Mouse (Mus musculus): Measurements from ENCODE around the gene Olfr1357. TPM values are rescaled to one million over a fixed set of nuclear protein-coding genes. Genes with fewer than 3 reads are reported as not detected.

Olfr1357 gene
- total RNA-seq, 2 experiments from 2014 or later = not detected

- no peak for ATAC-seq (ENCODE audit: poor library complexity, severe bottlenecking)
These were observed 34.5 kb downstream of the Olfr1357 start for GRCm38 (mm10) chr10:78583347-78583746.

GRCm38 (mm10) chr10:78581121-78581520, 36.8 kb downstream of the Olfr1357 start:
- ATAC-seq (ENCODE audit: poor library complexity, severe bottlenecking) = no peak

- no peak for ATAC-seq (ENCODE audit: poor library complexity, severe bottlenecking)
These were observed 39.7 kb downstream of the Olfr1357 start for GRCm38 (mm10) chr10:78578204-78578603.

- no peak for ATAC-seq (ENCODE audit: poor library complexity, severe bottlenecking)
These were observed 41.3 kb downstream of the Olfr1357 start for GRCm38 (mm10) chr10:78576435-78577184.

- ATAC-seq (ENCODE audit: poor library complexity, severe bottlenecking) = no peak
These were observed 42.2 kb downstream of the Olfr1357 start for GRCm38 (mm10) chr10:78575690-78576089.

- ATAC-seq (ENCODE audit: poor library complexity, severe bottlenecking) = peak; percentile 7; the same call in 1 of the 2 replicates
These were observed 42.7 kb downstream of the Olfr1357 start for GRCm38 (mm10) chr10:78575105-78575632.

GRCm38 (mm10) chr10:78574250-78575104, 43.4 kb downstream of the Olfr1357 start, which contains the start of gene Ilvbl:
TSS of gene Ilvbl (plus strand) at chr10:78574346.
- peak; percentile 87 for ATAC-seq (ENCODE audit: poor library complexity, severe bottlenecking)

GRCm38 (mm10) chr10:78573226-78573625, 44.6 kb downstream of the Olfr1357 start:
- no peak for ATAC-seq (ENCODE audit: poor library complexity, severe bottlenecking)

- ATAC-seq (ENCODE audit: poor library complexity, severe bottlenecking) = no peak
These were observed 47.0 kb downstream of the Olfr1357 start for GRCm38 (mm10) chr10:78570897-78571296.

GRCm38 (mm10) chr10:78570416-78570815, 47.5 kb downstream of the Olfr1357 start:
- ATAC-seq (ENCODE audit: poor library complexity, severe bottlenecking) = no peak

GRCm38 (mm10) chr10:78569686-78570085, 48.2 kb downstream of the Olfr1357 start:
- no peak for ATAC-seq (ENCODE audit: poor library complexity, severe bottlenecking)

GRCm38 (mm10) chr10:78569191-78569590, 48.7 kb downstream of the Olfr1357 start:
- ATAC-seq (ENCODE audit: poor library complexity, severe bottlenecking) = no peak

GRCm38 (mm10) chr10:78565070-78565469, 52.8 kb downstream of the Olfr1357 start:
- ATAC-seq (ENCODE audit: poor library complexity, severe bottlenecking) = no peak

Other genes starting within 250 kb of the Olfr1357 start
- gene Rrp1, start 205.0 kb downstream of the Olfr1357 start, total RNA-seq (2015) = 32.9 and 38.3 TPM in 2 replicates
- gene Rrp1, start 205.0 kb downstream of the Olfr1357 start, total RNA-seq (2017) = 173 and 213 TPM in 2 replicates
- 122 and 148 TPM in 2 replicates for gene Cstb, start 192.4 kb downstream of the Olfr1357 start, total RNA-seq (2015)
- 119 and 125 TPM in 2 replicates for gene Cstb, start 192.4 kb downstream of the Olfr1357 start, total RNA-seq (2017)
- gene Pdxk, start 153.1 kb downstream of the Olfr1357 start, total RNA-seq (2015) = 21.7 and 23.0 TPM in 2 replicates
- gene Pdxk, start 153.1 kb downstream of the Olfr1357 start, total RNA-seq (2017) = 16.5 and 19.6 TPM in 2 replicates
- gene Olfr1358, start 100.6 kb downstream of the Olfr1357 start, total RNA-seq (2015) = not detected in 2 replicates
- gene Olfr1358, start 100.6 kb downstream of the Olfr1357 start, total RNA-seq (2017) = not detected in 2 replicates
- 16.3 and 19.8 TPM in 2 replicates for gene Ilvbl, start 43.7 kb downstream of the Olfr1357 start, total RNA-seq (2015)
- 8.4 and 8.6 TPM in 2 replicates for gene Ilvbl, start 43.7 kb downstream of the Olfr1357 start, total RNA-seq (2017)
- gene Syde1, start 26.1 kb downstream of the Olfr1357 start, total RNA-seq (2015) = 0.25 TPM in 1 of 2 replicates, not detected in the other
- gene Syde1, start 26.1 kb downstream of the Olfr1357 start, total RNA-seq (2017) = 0.15 and 0.37 TPM in 2 replicates
- gene Casp14, start 100.2 kb upstream of the Olfr1357 start, total RNA-seq (2015) = not detected in 2 replicates
- not detected in 2 replicates for gene Casp14, start 100.2 kb upstream of the Olfr1357 start, total RNA-seq (2017)
- not detected in 2 replicates for gene Ccdc105, start 135.0 kb upstream of the Olfr1357 start, total RNA-seq (2015)
- not detected in 2 replicates for gene Ccdc105, start 135.0 kb upstream of the Olfr1357 start, total RNA-seq (2017)
- gene Slc1a6, start 162.4 kb upstream of the Olfr1357 start, total RNA-seq (2015) = not detected in 2 replicates
- gene Slc1a6, start 162.4 kb upstream of the Olfr1357 start, total RNA-seq (2017) = not detected in 2 replicates
- gene Olfr1356, start 234.1 kb upstream of the Olfr1357 start, total RNA-seq (2015) = not detected in 2 replicates
- gene Olfr1356, start 234.1 kb upstream of the Olfr1357 start, total RNA-seq (2017) = 0.04 TPM in 1 of 2 replicates, not detected in the other